Mouse (Mus musculus) hindbrain, embryonic 14.5 days (tissue): ENCODE measurements around the gene Gm525. TPM values are rescaled to one million over a fixed set of nuclear protein-coding genes. Genes with fewer than 3 reads are reported as not detected.

Experiments used
- ATAC-seq: fragments of 200-750 bp; cut with Nextera tagmentation; 2 replicates; pipeline ENCODE4 v1.8.0; 2017; ENCODE audit warnings: moderate number of reproducible peaks, mild to moderate bottlenecking, moderate TSS enrichment, moderate library complexity; ENCODE audit not compliant: low FRiP score
- DNase-seq: peaks from one replicate; pipeline ENCODE4 v3.0.0-alpha.2; 2015; ENCODE audit warnings: low spot score
- H3K27ac ChIP-seq: fragments of 300-500 bp; sonication (generic); 2 replicates; pipeline ENCODE4 v1.5.1; 2014; ENCODE audit warnings: mild to moderate bottlenecking, moderate library complexity
- H3K27me3 ChIP-seq: fragments of 300-500 bp; sonication (generic); 2 replicates; pipeline ENCODE4 v1.6.1; 2014; ENCODE audit warnings: mild to moderate bottlenecking, low read length, mixed read lengths; ENCODE audit not compliant: control insufficient read depth, insufficient read depth
- H3K36me3 ChIP-seq: fragments of 300-500 bp; sonication (generic); replicated peaks from 2 replicates; pipeline ENCODE4 v1.6.1; 2014; ENCODE audit not compliant: control insufficient read depth, insufficient read depth
- H3K4me1 ChIP-seq: fragments of 300-500 bp; sonication (generic); replicated peaks from 2 replicates; pipeline ENCODE4 v1.6.1; 2014; ENCODE audit warnings: antibody characterized with exemption, low read length, mixed read lengths; ENCODE audit not compliant: control insufficient read depth, insufficient read depth
- H3K4me2 ChIP-seq: fragments of 300-500 bp; sonication (generic); replicated peaks from 2 replicates; pipeline ENCODE4 v1.6.1; 2014; ENCODE audit warnings: mild to moderate bottlenecking, moderate library complexity
- H3K4me3 ChIP-seq: fragments of 300-500 bp; sonication (generic); replicated peaks from 2 replicates; pipeline ENCODE4 v1.5.1; 2014; ENCODE audit warnings: mild to moderate bottlenecking, low read length
- H3K9ac ChIP-seq: fragments of 300-500 bp; sonication (generic); 2 replicates; pipeline ENCODE4 v1.6.1; 2014
- H3K9me3 ChIP-seq: fragments of 300-500 bp; sonication (generic); 2 replicates; pipeline ENCODE4 v1.6.1; 2016; ENCODE audit warnings: low read length; ENCODE audit not compliant: control insufficient read depth
- WGBS: fragments of 180-500 bp; shearing (Covaris S2); extraction: QIAGEN DNeasy Blood & Tissue Kit; methylation state at CpG from one replicate; pipeline ENCODE4 v1.1.7; 2014; 5-methylcytosine and 5-hydroxymethylcytosine counted together
- polyA plus RNA-seq: library from polyadenylated mRNA; unstranded; fragments of >200 nt; fragmentation: Nextera tagmentation; extraction: Ambion mirVana; gene quantifications from 2 replicates; pipeline ENCODE4 v1.2.1, GENCODE M21; 2014

Gene Gm525
- polyA plus RNA-seq, 1 experiment from 2014 or later, result not detected

DNA sequence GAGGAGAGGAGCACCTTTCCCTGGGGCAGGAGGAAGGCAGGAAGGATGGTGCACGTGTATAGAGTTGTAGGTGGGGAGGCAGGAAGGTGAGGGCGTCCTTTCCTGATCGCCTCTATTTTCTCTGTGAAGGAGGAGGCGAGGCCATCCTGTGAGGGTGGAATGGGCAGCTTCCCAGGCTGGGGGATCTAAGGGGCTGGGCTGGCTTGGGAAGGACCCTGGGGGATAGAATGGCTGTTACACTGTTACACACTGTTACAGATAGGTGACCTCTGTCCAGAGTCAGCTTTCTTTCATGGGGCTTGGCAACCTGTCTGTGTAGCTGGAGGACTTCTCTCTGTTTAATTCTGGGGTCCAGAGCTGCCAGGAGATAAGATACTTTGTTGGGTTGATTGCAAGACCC, 57.2 kb downstream of the Gm525 start:
- Histone ChIP-seq H3K9me3 (no peaks in the 10 kb centered on the region), H3K4me1 (no peaks in the 10 kb centered on the region), H3K27ac (no peak overlapping the region), H3K36me3 (no peaks in the 10 kb centered on the region), H3K27me3 (no peaks in the 10 kb centered on the region), H3K4me2 (no peak overlapping the region), H3K4me3 (no peak overlapping the region), H3K9ac (no peak overlapping the region)
- no peak for ATAC-seq
- no peak for DNase-seq
- WGBS, result 49% methylated on average over 4 of the region's 4 CpGs

DNA sequence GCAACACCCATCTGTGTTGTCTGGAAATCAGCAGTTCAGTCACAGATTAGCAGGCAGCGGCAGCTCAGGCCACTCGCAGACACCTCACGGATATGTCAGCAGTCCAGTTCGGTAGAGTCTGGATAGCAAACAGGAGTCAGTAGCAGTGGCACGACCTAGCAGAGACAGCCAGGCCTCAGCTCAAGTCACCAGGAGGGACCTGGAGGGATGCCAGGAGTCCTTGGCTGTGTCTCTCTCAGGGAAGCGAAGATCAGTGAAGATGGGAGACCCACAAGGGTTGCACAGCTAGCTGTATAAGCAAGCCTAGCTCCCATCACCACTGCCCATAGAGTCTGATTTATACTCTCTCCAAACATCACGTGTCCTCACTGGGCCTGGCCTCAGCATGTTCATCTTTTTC, 58.8 kb downstream of the Gm525 start:
- no peaks in the 10 kb centered on the region for H3K36me3 ChIP-seq
- H3K4me1 ChIP-seq, result no peaks in the 10 kb centered on the region
- no peak overlapping the region for H3K9ac ChIP-seq
- H3K27me3 ChIP-seq, result no peaks in the 10 kb centered on the region
- 80% methylated on average over 7 of the region's 7 CpGs for WGBS
- no peak for ATAC-seq
- DNase-seq, result no peak
- no peak overlapping the region for H3K4me3 ChIP-seq
- no peak overlapping the region for H3K4me2 ChIP-seq
- H3K27ac ChIP-seq, result no peak overlapping the region
- H3K9me3 ChIP-seq, result no peaks in the 10 kb centered on the region

DNA sequence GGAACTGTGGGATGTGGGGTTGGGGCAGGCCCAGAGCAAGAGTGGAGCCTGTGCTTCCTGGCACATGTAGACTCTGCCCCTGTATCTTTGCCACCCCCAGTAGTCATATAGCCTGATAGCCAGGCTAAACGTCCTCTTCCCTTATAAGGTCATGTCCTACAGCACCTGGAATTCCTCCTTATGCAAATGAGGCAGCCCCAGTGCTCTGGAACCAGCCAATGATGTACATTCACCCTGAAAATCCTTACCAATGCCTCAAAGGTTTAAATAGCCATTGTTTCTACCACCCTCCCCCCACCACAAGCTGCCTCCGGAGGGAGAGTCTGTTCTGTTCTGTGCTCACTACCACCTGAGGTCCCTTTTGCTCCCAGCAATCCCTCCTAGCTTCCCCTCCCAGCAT, 60.6 kb downstream of the Gm525 start:
- no peak for ATAC-seq
- H3K4me3 ChIP-seq, result no peak overlapping the region
- no peaks in the 10 kb centered on the region for H3K27me3 ChIP-seq
- H3K9me3 ChIP-seq, result no peaks in the 10 kb centered on the region
- 39% methylated on average over 2 of the region's 2 CpGs for WGBS
- no peaks in the 10 kb centered on the region for H3K4me1 ChIP-seq
- H3K9ac ChIP-seq, result no peak overlapping the region
- no peak overlapping the region for H3K27ac ChIP-seq
- DNase-seq, result no peak
- H3K4me2 ChIP-seq, result no peak overlapping the region
- no peaks in the 10 kb centered on the region for H3K36me3 ChIP-seq

DNA sequence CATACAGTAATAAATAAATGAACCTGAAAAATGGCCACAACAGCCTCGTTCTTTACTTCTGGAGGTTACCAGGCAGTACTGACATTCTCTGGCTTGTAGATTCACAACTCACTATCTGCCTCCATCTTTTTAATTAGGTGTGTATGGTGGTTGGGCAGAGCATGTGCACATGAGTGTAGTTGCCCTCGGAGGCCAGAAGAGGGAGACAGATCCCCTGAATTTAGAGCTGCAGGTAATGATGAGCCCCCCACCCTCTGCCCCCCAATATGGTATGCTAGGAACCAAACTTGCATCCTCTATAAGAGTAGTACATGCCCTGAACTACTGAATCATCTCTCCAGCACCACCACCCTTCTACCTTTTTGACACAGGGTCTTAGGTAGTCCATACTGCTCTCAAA, 64.3 kb downstream of the Gm525 start:
- 93% methylated on average over 2 of the region's 2 CpGs for WGBS
- H3K27ac ChIP-seq, result no peak overlapping the region
- DNase-seq (no peak), ATAC-seq (no peak)
- H3K4me3 ChIP-seq, result no peak overlapping the region
- H3K4me1 ChIP-seq, result 0 out of 2 replicates have a peak, but pooled peaks cover 3% of the 10 kb centered on the region
- no peak overlapping the region for H3K9ac ChIP-seq
- H3K27me3 ChIP-seq, result no peaks in the 10 kb centered on the region
- no peaks in the 10 kb centered on the region for H3K9me3 ChIP-seq
- no peak overlapping the region for H3K4me2 ChIP-seq
- no peaks in the 10 kb centered on the region for H3K36me3 ChIP-seq

Other genes with a start within 250 kb of the Gm525 start
- 26.0 and 26.6 TPM in 2 replicates for gene Akap1, start 209.3 kb upstream of the Gm525 start, polyA plus RNA-seq
- 28.7 and 34.7 TPM in 2 replicates for gene Scpep1, start 118.4 kb upstream of the Gm525 start, polyA plus RNA-seq
- not detected in 2 replicates for gene Elobl, start 106.9 kb upstream of the Gm525 start, polyA plus RNA-seq
- gene Coil, start 103.6 kb upstream of the Gm525 start, polyA plus RNA-seq, result 16.9 and 21.5 TPM in 2 replicates
- gene Trim25, start 74.5 kb upstream of the Gm525 start, polyA plus RNA-seq, result 2.1 and 4.3 TPM in 2 replicates
- 16.3 and 16.7 TPM in 2 replicates for gene Dgke, start 7.0 kb upstream of the Gm525 start, polyA plus RNA-seq
- gene Nog, start 228.5 kb downstream of the Gm525 start, polyA plus RNA-seq, result 4.0 and 6.1 TPM in 2 replicates